Mouse (Mus musculus) retina, postnatal 7 days (tissue): ENCODE data around the gene Nos1ap.

ENCODE experiments used
- DNase-seq: peaks from one replicate; pipeline ENCODE4 v3.0.0-alpha.2; 2012; ENCODE audit warnings: low read depth, low spot score

Gene Nos1ap

GRCm38 (mm10) chr1:170363746-170364145 lies 225.9 kb downstream of the Nos1ap start:
- DNase-seq: no peak

DNA sequence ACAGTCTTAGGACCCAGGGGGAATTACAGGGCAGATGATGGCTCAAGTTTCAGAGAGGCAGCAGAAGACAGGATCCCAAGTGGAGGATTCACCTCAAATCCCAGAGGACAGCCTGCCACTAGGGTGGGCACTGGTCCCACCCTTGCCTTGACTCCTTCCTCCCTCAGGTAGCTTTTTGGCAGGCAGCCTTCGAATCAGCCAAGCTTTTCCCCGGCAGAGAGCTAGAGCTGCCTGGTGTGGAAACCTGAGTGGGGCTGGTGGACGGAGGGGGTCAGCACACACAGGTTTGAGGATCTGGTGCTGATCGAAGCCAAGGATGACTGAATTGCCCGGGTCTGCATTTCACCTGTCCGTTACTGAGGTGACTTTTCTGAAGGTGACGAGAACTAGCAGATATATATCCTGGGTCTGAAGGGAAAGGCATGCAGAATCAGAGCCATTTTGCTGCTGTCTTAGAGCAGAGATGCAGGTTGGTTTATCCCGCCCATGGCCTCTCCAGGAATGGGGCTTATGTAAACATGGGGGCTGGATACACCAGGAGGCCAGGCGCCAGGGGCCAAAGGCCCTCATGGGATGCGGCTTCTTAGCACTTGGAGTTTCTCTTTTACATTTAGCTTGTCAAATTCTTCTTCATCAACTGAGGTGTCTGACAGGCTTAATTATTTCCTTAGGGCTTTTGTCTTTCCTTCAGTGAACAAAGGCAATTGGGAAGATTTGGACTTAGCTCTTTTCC lies 229.3 kb downstream of the Nos1ap start:
- no peak for DNase-seq

DNA sequence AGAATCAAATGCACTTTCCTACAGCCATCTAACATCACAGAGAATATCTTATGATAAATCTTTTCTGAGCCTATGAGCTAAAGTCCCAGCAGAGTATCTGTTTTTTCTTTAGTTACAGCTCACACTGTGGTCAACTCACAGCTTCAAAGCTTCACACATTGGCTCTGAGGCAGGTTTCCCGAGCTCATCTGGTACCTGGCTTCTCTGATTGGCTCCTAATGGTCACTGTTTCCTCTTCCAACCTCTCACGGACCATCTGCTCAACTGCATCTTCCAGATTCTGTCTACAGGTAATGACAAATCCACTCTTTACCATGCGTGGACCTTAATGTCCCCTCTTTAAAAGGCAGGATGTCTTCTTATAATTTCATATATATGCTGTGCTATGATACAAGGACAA lies 236.3 kb downstream of the Nos1ap start:
- no peak for DNase-seq

- DNase-seq: no peak
These were observed 238.6 kb downstream of the Nos1ap start for GRCm38 (mm10) chr1:170351080-170351479.

GRCm38 (mm10) chr1:170346266-170346665 lies 243.4 kb downstream of the Nos1ap start:
- DNase-seq: no peak

GRCm38 (mm10) chr1:170343906-170344305 lies 245.8 kb downstream of the Nos1ap start:
- no peak for DNase-seq

DNA sequence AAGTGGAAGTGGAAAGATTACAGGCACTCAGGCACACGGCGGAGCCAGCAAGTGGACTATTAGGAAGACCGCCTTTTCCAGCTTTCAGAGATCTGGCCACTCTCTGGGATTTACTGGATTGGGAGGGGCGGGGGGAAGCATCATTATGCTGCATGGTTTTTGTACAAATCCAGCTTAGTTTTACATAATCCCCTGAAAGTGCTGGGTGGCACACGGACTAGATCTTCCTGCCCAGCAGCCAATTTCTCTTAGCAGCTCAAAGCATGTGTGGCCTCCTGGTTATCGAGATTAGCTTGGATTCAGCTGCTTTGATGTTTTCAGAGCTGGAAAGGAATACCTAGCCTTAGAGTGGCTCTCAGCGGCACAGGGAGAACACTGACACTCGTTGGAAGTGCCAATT lies 246.6 kb downstream of the Nos1ap start:
- DNase-seq: peak; percentile 67

DNA sequence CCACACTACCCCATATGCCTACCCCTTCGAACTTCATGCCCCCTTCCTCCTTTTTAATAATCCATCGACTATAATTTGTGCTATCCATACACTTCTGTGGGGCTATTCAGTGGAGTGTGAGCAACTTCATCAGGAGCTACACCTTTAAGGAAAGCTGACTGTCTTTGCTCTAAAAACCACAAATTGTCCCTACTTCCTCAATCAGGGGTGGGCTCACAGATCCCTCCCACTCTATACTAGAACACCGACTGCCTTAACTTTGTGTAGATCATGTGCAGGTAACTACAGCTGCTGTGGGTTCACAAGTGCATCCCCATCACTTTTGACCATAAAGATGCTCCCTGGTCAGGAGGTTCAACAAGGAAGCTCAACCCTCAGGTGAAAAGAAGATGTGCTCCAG lies 249.7 kb downstream of the Nos1ap start:
- DNase-seq: no peak

GRCm38 (mm10) chr1:170332775-170333174 lies 256.9 kb downstream of the Nos1ap start:
- DNase-seq: no peak

- no peak for DNase-seq
These were observed 257.7 kb downstream of the Nos1ap start for GRCm38 (mm10) chr1:170331926-170332325.

GRCm38 (mm10) chr1:170325277-170325676 lies 264.4 kb downstream of the Nos1ap start:
- no peak for DNase-seq

- DNase-seq: no peak
These were observed 265.3 kb downstream of the Nos1ap start for GRCm38 (mm10) chr1:170324312-170324711.

- no peak for DNase-seq
These were observed 266.7 kb downstream of the Nos1ap start for GRCm38 (mm10) chr1:170323001-170323400.

DNA sequence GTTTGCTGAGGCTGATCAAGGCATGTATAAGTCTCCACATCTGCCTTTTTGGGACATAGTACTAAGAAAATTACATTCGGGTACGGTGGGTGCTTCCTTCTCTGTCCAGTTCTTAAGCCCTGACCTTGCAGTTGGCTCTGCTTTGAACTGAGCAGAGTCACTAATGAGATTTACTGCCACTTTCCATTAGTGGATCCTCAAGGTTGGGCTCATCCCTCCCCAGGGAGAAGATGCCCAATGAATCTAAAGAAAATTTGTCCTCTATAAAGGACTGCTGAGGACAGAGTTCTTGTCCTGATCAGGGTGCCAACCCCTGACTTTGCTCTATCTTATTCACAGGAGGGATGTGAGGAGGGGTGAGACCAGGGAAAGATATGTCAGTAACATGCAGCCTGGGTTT lies 267.6 kb downstream of the Nos1ap start:
- DNase-seq: no peak

- DNase-seq: no peak
These were observed 278.2 kb downstream of the Nos1ap start for GRCm38 (mm10) chr1:170311431-170311830.

DNA sequence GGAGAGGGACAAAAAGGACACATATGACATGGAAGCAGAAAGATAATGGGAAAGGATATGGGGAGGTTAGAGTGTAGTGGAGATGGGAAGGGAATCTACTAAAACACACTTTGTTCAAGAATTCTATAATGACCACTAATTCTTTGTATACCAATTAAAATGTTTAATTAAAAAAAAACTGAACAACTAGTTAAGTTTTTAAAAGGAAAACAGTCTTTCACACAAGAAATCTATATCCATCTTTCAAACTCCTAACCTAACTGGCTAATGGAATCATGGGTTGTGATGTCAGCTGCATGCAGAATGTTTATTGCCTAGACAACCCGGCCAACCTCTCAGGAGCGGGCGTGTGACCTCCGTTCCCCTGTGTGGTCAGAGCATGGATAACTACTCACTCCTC lies 281.2 kb downstream of the Nos1ap start, which contains the start of gene Spata46:
Gene Spata46 (plus strand): TSS at position 301 of the 400 bp plus-strand sequence.
- no peak for DNase-seq

- no peak for DNase-seq
These were observed 283.4 kb downstream of the Nos1ap start, which contains the start of gene Gm7694 for GRCm38 (mm10) chr1:170306232-170306631. Gene Gm7694 (minus strand): TSS chr1:170306332.

DNA sequence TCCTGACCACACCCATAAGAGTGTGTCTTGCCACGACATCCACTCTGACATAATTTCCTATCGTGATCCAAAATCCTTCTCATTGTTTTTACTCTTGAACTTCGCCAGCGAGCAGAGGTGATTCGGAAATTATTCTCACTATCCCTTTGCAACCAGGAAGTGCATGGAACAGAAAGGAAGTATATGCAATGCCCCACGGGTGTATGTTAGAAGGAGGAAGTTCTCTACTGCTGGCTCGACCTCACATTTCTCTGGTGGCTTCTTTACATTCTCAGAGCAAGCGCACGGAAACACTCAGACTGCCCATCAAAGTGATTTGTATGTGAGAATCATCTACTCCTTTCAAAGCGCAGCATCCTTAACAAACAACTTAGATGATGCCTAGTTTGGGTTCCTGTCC lies 284.7 kb downstream of the Nos1ap start:
- DNase-seq: no peak

- no peak for DNase-seq
These were observed 286.6 kb downstream of the Nos1ap start for GRCm38 (mm10) chr1:170303103-170303502.

- DNase-seq: no peak
These were observed 287.2 kb downstream of the Nos1ap start for GRCm38 (mm10) chr1:170302456-170302855.

DNA sequence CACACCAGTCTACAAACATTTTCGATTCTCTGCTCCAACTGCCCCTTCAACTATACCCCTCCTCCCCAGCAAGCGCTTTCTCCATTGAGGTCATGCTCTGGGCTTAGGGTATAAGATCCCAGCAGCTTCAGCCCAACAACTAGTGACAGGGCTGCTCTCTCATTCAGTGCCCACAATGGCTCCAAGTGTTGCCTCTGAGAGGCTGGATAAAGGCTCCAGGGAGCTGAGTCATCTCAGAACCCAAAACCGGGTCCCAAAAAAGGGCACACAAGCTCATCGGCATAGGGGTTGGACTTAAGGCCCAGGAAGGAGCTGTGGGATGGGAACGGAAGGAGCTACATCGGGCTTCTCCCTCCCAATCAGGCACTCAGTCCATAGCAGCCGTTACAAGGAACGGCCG lies 288.0 kb downstream of the Nos1ap start:
- DNase-seq: no peak

GRCm38 (mm10) chr1:170299496-170299895 lies 290.2 kb downstream of the Nos1ap start:
- DNase-seq: no peak

DNA sequence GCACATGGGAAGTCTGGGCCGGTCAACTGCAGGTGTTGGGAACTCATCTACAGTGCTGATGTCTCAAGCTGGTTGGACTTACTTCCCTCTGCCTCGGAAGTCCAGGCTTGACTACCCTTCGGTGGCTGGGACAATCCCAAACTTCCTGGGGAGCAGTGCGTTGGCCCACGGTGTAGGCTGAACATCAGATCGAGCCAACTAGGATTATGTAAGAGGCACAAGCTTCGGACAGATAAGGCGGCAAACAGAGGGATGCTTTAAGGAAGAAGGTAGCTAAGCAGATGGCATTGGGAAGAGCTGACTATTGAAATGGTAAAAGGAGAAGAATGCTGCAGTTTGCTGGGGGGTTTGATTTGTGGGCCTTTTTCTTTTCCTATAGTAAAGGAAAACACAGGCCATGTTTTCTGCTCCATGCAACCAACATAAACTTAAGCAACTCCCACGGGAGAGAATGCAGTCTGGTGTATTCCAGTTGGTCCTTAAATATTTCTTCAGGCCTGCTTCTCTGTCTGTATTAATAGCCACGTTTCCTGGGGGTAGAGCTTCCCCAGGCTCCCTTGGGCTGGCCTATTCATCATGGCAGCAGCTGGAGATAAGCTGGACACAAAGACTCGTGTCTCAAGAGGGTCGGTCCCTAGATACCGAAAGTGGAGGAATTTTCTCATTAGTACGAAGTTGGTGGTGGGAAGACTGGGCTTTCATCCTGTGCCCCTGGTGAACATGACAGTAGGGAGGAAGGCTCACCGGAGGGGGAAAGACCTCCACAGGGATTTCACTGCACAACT lies 294.7 kb downstream of the Nos1ap start:
- DNase-seq: no peak
